Mouse (Mus musculus) mammary gland, adult 2 months (tissue): ENCODE measurements around the gene Olfr1417. TPM values are rescaled to one million over a fixed set of nuclear protein-coding genes. Genes with fewer than 3 reads are reported as not detected.

Experiments
- polyA plus RNA-seq: library from polyadenylated mRNA; depleted of rRNA; stranded (reverse); fragments of >200 nt; gene quantifications from 2 replicates; pipeline ENCODE4 v1.2.3, GENCODE M21; 2012; ENCODE audit warnings: low replicate concordance; rRNA removed

The Olfr1417 gene
- polyA plus RNA-seq = not detected in 2 replicates

DNA sequence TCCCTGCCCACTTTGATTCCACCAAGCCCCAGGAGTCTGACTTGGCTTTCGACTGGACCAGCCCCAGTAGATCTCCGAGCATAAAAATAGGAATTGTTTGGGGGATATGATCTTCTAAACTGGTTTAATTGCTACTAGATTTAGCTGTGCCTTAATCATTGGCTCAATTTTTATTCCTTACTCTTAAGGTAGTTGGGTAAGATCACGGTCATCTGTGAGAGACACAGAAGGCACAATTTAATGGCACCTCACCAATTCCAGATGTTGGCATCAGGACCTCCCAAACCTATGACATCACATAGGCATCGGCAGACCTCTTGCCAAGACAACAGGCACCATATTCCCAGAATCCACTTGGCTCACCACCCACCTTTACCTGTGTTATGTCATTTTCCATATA lies at the start of gene Olfr1417:
Gene Olfr1417, minus strand, starts transcription at position 101 of the 400 bp plus-strand sequence.

GRCm38 (mm10) chr19:11886265-11886664 lies 47.2 kb upstream of the Olfr1417 start, which contains the start of gene Olfr1420:
TSS of gene Olfr1420 (plus strand) at chr19:11886565.

DNA sequence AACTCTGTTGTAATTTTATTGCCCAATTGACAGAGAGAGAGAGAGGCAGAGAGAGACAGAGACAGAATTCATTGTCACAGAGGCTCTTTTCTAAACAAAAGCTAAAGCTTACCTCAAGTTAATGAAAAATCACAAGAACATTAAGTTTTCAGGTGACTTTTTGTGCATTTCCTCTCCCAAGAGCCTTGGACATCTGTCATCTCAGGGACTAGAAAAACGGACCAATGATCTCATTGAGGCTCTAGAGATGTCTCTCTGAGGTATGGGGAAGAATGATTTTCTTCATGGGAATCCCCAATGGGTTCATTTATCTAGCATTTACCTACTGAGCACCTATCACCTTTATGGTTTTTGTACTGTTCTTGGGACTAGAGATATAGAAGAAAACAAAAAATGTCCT lies 36.0 kb upstream of the Olfr1417 start, which contains the start of gene Olfr1419:
Gene Olfr1419, minus strand, starts transcription at position 101 of the 400 bp plus-strand sequence.

GRCm38 (mm10) chr19:11860966-11861365 lies 21.9 kb upstream of the Olfr1417 start, which contains the start of gene Olfr1418:
TSS of gene Olfr1418 (minus strand) at chr19:11861066.

GRCm38 (mm10) chr19:11819143-11819700 lies 19.8 kb downstream of the Olfr1417 start, which contains the start of gene Stx3:
TSS of gene Stx3 (minus strand) at chr19:11819403.

Other genes with a start within 250 kb of the Olfr1417 start
- 5.1 and 17.1 TPM in 2 replicates for gene Ms4a6d, start 234.4 kb downstream of the Olfr1417 start, polyA plus RNA-seq
- gene Ms4a2, start 215.5 kb downstream of the Olfr1417 start, polyA plus RNA-seq = 0.13 and 0.46 TPM in 2 replicates
- not detected in 2 replicates for gene Ms4a3, start 198.4 kb downstream of the Olfr1417 start, polyA plus RNA-seq
- not detected in 2 replicates for gene Oosp2, start 178.7 kb downstream of the Olfr1417 start, polyA plus RNA-seq
- gene Oosp1, start 148.1 kb downstream of the Olfr1417 start, polyA plus RNA-seq = not detected in 2 replicates
- not detected in 2 replicates for gene Oosp3, start 142.2 kb downstream of the Olfr1417 start, polyA plus RNA-seq
- gene Gif, start 91.7 kb downstream of the Olfr1417 start, polyA plus RNA-seq = not detected in 2 replicates
- gene Mrpl16, start 68.8 kb downstream of the Olfr1417 start, polyA plus RNA-seq = 7.6 and 15.1 TPM in 2 replicates
- 4.6 and 6.8 TPM in 2 replicates for gene Stx3, start 19.8 kb downstream of the Olfr1417 start, polyA plus RNA-seq
- gene Olfr1418, start 21.8 kb upstream of the Olfr1417 start, polyA plus RNA-seq = not detected in 2 replicates
- not detected in 2 replicates for gene Olfr1419, start 35.9 kb upstream of the Olfr1417 start, polyA plus RNA-seq
- not detected in 2 replicates for gene Olfr1420, start 47.3 kb upstream of the Olfr1417 start, polyA plus RNA-seq
- 15.0 and 25.6 TPM in 2 replicates for gene Patl1, start 73.2 kb upstream of the Olfr1417 start, polyA plus RNA-seq
- 10.3 and 21.0 TPM in 2 replicates for gene Osbp, start 126.7 kb upstream of the Olfr1417 start, polyA plus RNA-seq
- gene Olfr1423, start 202.1 kb upstream of the Olfr1417 start, polyA plus RNA-seq = not detected in 2 replicates
- gene Olfr1424, start 223.5 kb upstream of the Olfr1417 start, polyA plus RNA-seq = not detected in 2 replicates
- not detected in 2 replicates for gene Olfr1425, start 238.5 kb upstream of the Olfr1417 start, polyA plus RNA-seq